Mouse (Mus musculus) G1E-ER4 (cell line): ENCODE data around the gene Samd4. TPM values are rescaled to one million over a fixed set of nuclear protein-coding genes. Genes with fewer than 3 reads are reported as not detected.

Experiments used
- GATA1 ChIP-seq: IDR thresholded peaks from one replicate; pipeline ENCODE4 v1.8.0; 2012; ENCODE audit warnings: low read length, inconsistent platforms
- polyA plus RNA-seq: library from polyadenylated mRNA; stranded (reverse); fragments of >175 nt; gene quantifications from 2 replicates; pipeline ENCODE4 v1.2.3, GENCODE M21; 2012

Samd4 gene
- polyA plus RNA-seq, 1 experiment, result not detected

DNA sequence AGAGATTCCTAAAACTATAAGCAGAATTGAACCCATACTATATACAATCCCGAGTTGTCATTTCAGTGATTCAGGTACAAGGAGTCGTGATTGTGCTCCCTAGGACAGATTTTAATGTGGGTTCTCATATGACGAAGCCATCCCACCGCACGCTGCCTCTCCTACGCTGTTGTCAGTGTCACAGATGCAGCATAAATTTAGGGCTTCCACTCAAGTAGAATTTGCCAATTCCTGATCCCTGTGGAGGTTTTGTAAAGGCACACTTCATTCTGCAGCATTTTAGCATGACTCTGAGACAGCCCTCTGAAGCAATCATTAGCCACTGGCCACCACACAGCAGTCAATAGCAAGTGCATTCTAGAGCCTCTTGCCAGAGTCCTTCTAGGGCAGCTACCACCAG is 166.4 kb downstream of the Samd4 start:
- TF ChIP-seq GATA1, result no peak

DNA sequence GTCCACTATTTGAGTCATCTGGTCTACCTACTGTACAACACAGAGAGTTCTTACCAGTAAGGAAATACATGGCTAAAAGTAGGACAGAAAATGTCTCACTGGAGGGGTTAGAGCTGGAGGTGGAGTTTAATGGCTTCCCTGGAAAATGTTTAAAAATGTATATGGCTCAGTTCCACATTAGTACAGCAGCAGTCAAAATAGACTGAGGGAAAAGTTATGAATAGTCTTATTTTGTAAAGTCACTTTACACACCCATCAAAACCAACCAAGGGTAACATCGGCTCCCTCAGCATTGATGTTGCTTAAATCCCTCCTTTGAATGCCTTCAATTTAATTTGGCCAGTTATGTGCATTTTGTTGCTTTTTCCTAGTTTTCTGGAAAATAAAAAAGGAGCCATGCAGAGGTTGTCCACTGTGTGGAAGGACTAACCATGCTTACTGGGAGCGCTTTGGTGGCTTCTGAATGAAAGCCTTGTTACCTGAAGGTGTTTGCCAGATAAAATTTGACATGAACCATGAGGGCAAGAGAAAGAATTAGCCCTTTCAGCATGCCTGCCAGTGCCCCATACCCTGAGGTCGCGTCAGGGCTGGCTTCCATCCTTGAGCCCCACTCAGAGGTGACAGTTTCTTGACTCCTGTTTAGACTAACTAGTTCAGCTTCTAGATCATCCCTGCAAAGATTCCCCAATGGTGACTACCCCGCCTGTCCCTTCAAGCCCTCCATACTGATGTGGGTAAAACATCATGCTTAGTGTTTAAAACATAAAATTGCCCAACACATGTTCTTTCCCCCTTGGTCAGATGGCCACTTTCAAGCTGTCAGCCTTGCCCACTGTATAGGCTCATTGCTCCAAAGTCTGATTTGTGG is 169.3 kb downstream of the Samd4 start:
- TF ChIP-seq GATA1, result no peak

GRCm38 (mm10) chr14:47053101-47053500 is 170.4 kb downstream of the Samd4 start:
- no peak for TF ChIP-seq GATA1

GRCm38 (mm10) chr14:47053824-47054223 is 171.2 kb downstream of the Samd4 start:
- TF ChIP-seq GATA1, result no peak

GRCm38 (mm10) chr14:47058969-47059368 is 176.3 kb downstream of the Samd4 start:
- no peak for TF ChIP-seq GATA1

DNA sequence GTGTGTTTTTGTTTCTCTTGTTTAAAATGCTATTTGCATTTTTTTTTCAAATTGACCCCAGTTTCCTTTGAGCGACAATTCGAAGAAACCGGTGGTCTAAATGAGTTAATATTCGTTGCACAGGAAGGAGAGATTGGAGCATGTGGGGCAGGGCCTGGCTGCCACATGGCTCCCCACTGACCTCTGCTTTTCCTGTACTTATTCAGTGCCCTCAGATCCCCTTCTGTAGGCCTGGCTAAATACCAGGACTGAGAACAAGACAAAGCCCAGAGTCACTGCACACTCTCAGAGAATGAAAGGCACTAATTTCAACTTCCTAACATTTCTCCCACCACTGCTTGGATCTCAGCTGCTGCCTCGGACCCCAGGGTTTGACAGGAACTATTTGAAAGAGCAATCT is 182.4 kb downstream of the Samd4 start:
- no peak for TF ChIP-seq GATA1

DNA sequence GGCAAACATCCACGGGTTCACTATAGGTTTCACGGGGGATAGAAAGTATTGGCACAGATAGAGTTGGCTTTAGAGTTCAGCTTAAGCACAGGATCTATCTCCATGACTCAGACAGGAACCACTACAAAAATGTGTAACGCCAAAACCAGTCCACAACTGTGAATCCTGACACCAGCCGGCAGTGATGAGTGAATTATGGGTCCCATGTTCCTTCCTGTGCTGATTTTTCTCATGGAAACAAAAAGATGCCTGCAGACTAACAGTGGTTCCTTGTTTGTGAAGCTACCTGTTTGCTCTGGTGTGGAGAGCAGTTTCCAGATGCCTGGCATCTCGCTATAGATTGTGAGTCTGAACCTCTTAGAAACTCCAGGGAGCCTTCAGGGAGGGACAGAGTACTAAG is 184.2 kb downstream of the Samd4 start:
- TF ChIP-seq GATA1, result no peak

DNA sequence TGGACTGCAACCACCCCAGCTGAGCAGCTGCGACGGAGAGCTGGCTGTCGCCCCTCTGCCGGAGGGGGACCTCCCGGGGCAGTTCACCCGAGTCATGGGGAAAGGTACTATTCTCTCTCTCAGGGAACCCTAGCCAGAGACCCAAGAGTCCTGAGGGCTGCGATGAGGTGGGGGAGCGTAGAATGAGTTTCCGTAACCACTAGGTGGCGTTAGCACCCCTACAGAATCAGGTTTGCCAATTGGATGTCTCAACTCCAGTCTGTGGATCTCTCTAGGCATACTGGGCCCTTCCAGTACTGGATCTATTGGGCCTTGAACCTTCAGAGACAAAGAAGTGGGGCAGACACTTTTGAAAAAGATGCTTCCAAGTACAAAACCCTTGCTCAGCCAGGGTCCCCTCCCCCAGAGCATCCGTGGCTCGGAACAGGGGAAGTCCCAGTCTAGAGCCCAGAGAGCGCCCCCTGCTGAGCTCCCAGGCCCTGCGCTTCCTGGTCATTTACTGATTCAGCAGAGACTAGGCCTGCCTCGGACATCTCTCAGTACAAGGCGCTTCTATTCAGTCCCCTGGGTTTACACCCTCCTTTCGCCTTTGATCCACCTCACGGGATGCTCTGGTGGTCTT is 191.5 kb downstream of the Samd4 start:
- TF ChIP-seq GATA1, result no peak

DNA sequence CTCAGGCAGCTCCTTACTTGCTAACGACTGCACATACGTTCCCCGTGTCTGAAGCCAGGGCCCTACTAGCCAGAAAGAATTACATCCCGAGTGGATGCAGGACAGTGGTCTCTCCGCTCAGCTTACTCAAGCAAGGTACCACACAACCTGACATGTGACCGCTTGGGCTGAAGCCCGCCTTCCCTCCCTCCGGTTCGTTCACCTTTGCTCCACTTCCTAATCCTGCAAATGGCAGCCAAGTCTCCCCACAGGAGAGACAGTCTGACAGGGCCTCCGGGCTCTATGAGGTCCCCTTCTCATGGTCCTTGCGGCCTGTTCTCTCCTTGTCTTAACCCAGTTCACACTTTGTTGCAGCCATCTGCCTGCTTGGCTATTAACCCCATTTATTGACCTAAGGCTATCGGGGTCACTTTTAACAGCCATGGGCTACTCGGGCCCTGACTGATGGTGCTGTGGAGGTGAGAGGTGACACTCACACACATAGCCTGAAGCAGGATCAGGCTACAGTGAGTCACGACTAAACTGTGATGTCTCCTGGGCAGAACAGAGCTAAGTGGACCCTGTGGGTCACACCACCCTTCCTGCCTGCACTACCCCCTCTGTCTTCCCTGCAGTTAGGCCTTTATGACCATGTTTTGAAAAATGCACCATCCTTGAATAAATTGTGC is 192.5 kb downstream of the Samd4 start:
- TF ChIP-seq GATA1, result no peak

- TF ChIP-seq GATA1, result no peak
Observed at GRCm38 (mm10) chr14:47075856-47076255, 193.2 kb downstream of the Samd4 start.

- no peak for TF ChIP-seq GATA1
Observed at GRCm38 (mm10) chr14:47076956-47077575, 194.4 kb downstream of the Samd4 start.

DNA sequence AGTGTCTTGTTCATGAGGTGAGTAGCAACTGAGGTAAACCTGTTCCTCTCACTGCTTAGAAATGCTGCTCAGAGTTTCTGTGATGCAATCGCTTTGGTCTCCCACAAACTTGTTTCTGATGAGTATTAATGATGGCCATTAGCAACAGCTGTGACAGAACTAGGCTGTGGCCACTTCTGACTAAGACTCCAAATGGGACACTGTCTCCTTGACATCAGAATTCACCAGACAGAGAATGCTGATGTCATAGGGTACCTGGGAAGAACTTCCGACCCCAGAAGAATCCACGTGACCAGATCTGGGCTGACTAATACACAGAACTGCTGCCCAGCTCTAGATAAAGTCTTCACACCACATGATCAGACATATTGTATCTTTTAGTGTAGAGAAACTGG is 194.9 kb downstream of the Samd4 start:
- TF ChIP-seq GATA1, result no peak

DNA sequence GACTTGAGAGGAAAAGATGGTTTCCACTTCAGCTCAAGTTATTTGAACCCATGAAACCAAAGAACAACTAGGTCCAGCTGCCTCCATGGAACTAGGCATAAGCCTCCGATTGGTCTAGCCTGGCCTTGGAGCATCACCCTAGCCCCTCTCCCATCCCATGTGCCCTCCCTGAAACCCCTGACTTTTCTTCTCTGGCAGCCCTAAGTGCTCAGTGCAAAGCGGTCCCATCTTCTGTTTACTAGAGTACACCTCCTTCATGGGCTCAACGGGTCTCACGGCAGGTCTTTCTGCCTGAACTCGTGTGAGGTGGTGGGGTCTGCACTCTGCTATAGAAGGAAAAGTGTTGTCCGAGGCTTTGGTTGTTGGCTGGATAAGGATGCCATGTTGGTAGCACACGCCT is 197.3 kb downstream of the Samd4 start:
- TF ChIP-seq GATA1, result no peak

GRCm38 (mm10) chr14:47083311-47083710 is 200.7 kb downstream of the Samd4 start:
- TF ChIP-seq GATA1, result no peak

GRCm38 (mm10) chr14:47083838-47084237 is 201.2 kb downstream of the Samd4 start:
- no peak for TF ChIP-seq GATA1

DNA sequence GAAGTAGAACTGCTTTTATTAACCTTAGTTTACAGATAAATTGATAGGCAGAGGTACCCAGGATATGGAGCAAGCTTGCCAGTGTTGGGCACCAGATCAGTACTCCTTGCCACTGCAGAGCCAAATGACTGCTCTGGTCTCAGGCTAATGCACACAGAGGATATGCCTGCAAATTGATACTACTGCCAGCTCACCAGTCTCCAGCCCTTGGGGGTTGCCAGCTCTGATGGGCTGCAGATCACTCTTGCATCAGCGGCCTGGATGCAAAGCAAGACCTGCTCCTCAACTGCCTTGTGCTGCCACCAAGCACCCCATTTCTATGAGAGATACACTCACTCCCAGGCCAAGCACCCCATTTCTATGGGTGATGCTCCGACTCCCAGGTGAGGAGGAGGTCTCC is 202.0 kb downstream of the Samd4 start:
- no peak for TF ChIP-seq GATA1
